Comparison of ENCODE assay signal across 7 mouse cellular contexts in genomic region chr3:51226601-51227000, GRCm38 (mm10). TPM values are rescaled to one million over a fixed set of nuclear protein-coding genes. Genes with fewer than 3 reads are reported as not detected.
DNase-seq lines count a peak whose midpoint lies in the region; ATAC-seq and TF ChIP-seq lines count a peak whose summit lies in the region.

No protein-coding gene starts in this region.

- no peaks in the 10 kb centered on the region for H3K4me1 ChIP-seq in hindbrain, postnatal 0 days (ENCODE audit: insufficient read depth, low read length)

- no peaks in the 10 kb centered on the region for H3K36me3 ChIP-seq in hindbrain, postnatal 0 days (ENCODE audit: insufficient read depth, low read length)
- H3K36me3 ChIP-seq in myocyte (ENCODE audit: control insufficient read depth, insufficient read depth) = no peaks in the 10 kb centered on the region

- H3K9ac ChIP-seq in hindbrain, postnatal 0 days (replicated peaks; ENCODE audit: low read length) = no peak overlapping the region

- no peak overlapping the region for H3ac ChIP-seq in myocyte (ENCODE audit: control insufficient read depth, insufficient read length)

- H3K27ac ChIP-seq in layer of hippocampus, adult 2 months = peak overlapping the region; percentile 25; the same call in 1 of the 2 replicates
- H3K27ac ChIP-seq in hindbrain, postnatal 0 days = no peak overlapping the region

- no peak for TF ChIP-seq CTCF in layer of hippocampus, adult 2 months (conservative IDR thresholded peaks at IDR 0.05)
- TF ChIP-seq CTCF in hindbrain, postnatal 0 days (IDR thresholded peaks at IDR 0.05; ENCODE audit: low read depth) = no peak

- no peak for DNase-seq in layer of hippocampus, adult 2 months (ENCODE audit: low spot score in 2 of 2)
- DNase-seq in layer of hippocampus, adult 9-10 months (ENCODE audit: low spot score) = no peak
- DNase-seq in T-cell, adult 2 months (ENCODE audit: low spot score) = peak; percentile 19
- no peak for DNase-seq in hindbrain, postnatal 0 days (ENCODE audit: low spot score)
- DNase-seq in cerebellum, postnatal 25 days = no peak
- no peak for DNase-seq in spleen, adult 18-20 months

- no peak for TF ChIP-seq POLR2A in myocyte (IDR thresholded peaks at IDR 0.05; ENCODE audit: insufficient read length, low read depth)

- H3K4me2 ChIP-seq in hindbrain, postnatal 0 days (ENCODE audit: low read depth, low read length) = peak overlapping the region; percentile 69; the same call in 1 of the 2 replicates
- peak overlapping the region; percentile 90 for H3K4me2 ChIP-seq in myocyte (ENCODE audit: low read depth)

- ATAC-seq in hindbrain, postnatal 0 days = no peak

- H3K27me3 ChIP-seq in hindbrain, postnatal 0 days (ENCODE audit: insufficient read depth, low read length) = no peaks in the 10 kb centered on the region
- H3K27me3 ChIP-seq in myocyte (ENCODE audit: control insufficient read depth, insufficient read depth, insufficient read length) = no peaks in the 10 kb centered on the region

- H3K4me3 ChIP-seq in layer of hippocampus, adult 2 months = peak overlapping the region; percentile 90
- no peak overlapping the region for H3K4me3 ChIP-seq in hindbrain, postnatal 0 days (ENCODE audit: low read length)
- no peak overlapping the region for H3K4me3 ChIP-seq in myocyte

- 80% methylated on average over 3 of the region's 3 CpGs for WGBS in hindbrain, postnatal 0 days

- no peaks in the 10 kb centered on the region for H3K9me3 ChIP-seq in hindbrain, postnatal 0 days (ENCODE audit: low read length)

- H3K79me2 ChIP-seq in myocyte (ENCODE audit: control insufficient read depth, insufficient read depth) = peaks cover 49% of the 10 kb centered on the region

TF ChIP-seq in myocyte, 11 proteins besides CTCF, POLR2A, EP300 and RAD21:
- TF ChIP-seq MAX (IDR thresholded peaks at IDR 0.05; ENCODE audit: low read depth) = no peak
- no peak for TF ChIP-seq CEBPB (IDR thresholded peaks at IDR 0.05; ENCODE audit: insufficient read depth, poor library complexity, severe bottlenecking)
- no peak for TF ChIP-seq USF1 (IDR thresholded peaks at IDR 0.05; ENCODE audit: low read depth)
- no peak for TF ChIP-seq TCF12 (IDR thresholded peaks at IDR 0.05; ENCODE audit: insufficient read depth, poor library complexity, severe bottlenecking)
- no peak for TF ChIP-seq SRF (IDR thresholded peaks at IDR 0.05; ENCODE audit: control insufficient read depth, insufficient read length, low read depth)
- TF ChIP-seq REST (IDR thresholded peaks at IDR 0.05; ENCODE audit: insufficient read depth, insufficient read length) = no peak
- TF ChIP-seq POLR2AphosphoS2 (IDR thresholded peaks at IDR 0.05; ENCODE audit: insufficient read length, low read depth) = no peak
- TF ChIP-seq E2F4 (IDR thresholded peaks at IDR 0.05; ENCODE audit: insufficient read depth) = no peak
- TF ChIP-seq TCF3 (IDR thresholded peaks at IDR 0.05; ENCODE audit: insufficient read length, low read depth) = no peak
- TF ChIP-seq MYOD1 (IDR thresholded peaks at IDR 0.05; ENCODE audit: control insufficient read depth in 1 of 3, insufficient read length in 2 of 3, low read depth in 2 of 3) = no peak
- TF ChIP-seq MYOG (IDR thresholded peaks at IDR 0.05; ENCODE audit: control insufficient read depth in 1 of 3, insufficient read depth in 1 of 3, insufficient read length in 2 of 3, low read depth in 2 of 3) = no peak

RNA-seq across cellular contexts. Expression of gene Noct, which starts 2.4 kb away (rescaled TPM):
- 10 to 100 TPM; 57.2 to 61.0 TPM for total RNA-seq in layer of hippocampus, adult 2 months (2021)
- 40.8 and 41.9 TPM in 2 replicates for total RNA-seq in hindbrain, postnatal 0 days (2014; rRNA removed)
- polyA plus RNA-seq in hindbrain, postnatal 0 days (2015; fragmentation: Nextera tagmentation; extraction: Ambion mirVana) = 27.7 and 31.6 TPM in 2 replicates
- polyA plus RNA-seq in myocyte (2012; fragmentation: generic; extraction: Trizol) = 7.2 TPM
